Mouse (Mus musculus) bone marrow macrophage, adult 2 months (primary cell): ENCODE data around the gene Etnppl.

Experiments
- CTCF ChIP-seq: IDR thresholded peaks from 2 replicates; pipeline ENCODE4 v1.5.1; 2012; ENCODE audit warnings: low read depth, mild to moderate bottlenecking, low read length, moderate library complexity
- POLR2A ChIP-seq: IDR thresholded peaks from 2 replicates; pipeline ENCODE4 v1.6.1; 2012; ENCODE audit warnings: mild to moderate bottlenecking, low read depth, low read length, borderline replicate concordance

DNA sequence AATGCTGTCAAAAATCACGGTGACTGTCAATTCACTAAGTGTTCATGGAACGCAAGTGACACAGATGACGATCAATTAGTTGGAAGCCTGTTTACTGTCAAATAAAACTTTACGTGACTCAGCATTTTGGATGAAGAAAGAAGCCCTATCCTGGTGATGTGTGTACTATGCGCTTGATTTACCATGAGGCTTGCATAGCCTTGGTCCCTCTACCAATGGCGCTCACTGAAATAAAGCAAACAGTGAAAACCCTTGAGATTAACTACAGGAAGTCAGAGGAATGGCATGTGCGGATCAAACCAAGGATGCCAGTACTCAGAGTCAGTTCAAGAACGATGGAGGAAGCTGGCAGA lies 67.7 kb downstream of the Etnppl start:
- TF ChIP-seq CTCF: no peak
- no peak for TF ChIP-seq POLR2A
